Mouse (Mus musculus) retina, postnatal 1 day (tissue): Measurements from ENCODE around the gene Amigo3.

Experiments used
- DNase-seq: peaks from one replicate; pipeline ENCODE4 v3.0.0-alpha.2; 2012

Gene Amigo3

DNA sequence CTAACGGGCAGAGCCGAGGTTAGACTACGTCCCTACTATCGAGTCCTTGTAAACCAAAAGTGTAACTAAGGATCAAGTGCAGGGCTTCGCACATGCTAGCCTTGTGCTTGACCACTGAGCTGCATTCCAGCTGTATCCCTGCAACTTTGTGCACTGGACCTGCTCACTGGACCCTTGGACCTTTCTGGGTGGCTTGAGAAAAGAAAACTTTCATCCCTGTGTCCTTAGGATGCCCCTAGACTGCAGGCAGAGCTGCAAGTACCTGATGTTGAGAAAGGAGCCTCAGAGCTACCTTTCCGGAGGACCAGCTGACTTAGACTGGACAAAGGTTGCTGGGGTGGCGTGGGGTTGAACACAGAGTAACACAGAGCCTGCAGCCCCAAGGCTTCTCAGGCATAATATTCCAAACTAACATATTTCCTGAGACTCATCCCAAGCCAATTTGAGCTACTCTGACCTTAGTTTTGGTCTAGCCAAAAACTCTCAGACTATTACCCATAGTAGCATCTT is 37.7 kb downstream of the Amigo3 start:
- no peak for DNase-seq

DNA sequence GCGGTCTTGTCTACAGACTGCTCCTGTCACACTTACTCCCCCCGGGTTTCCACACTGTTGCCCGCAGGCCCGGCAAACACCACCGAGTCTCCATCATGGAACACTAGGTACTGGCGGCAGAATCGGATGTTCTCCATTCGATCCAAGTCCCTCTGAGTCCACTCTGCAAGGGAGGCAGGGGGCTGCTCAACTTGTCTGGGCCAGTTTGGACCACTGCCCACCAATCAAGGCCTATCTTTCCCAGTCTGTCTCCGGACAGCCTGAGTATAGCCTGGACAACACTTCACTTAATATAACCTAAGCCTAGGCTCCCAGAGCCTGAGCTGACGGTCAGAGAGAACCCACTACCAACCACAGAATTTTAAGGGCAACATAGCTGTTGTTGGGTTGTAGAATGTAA is 40.6 kb downstream of the Amigo3 start:
- DNase-seq, result no peak

DNA sequence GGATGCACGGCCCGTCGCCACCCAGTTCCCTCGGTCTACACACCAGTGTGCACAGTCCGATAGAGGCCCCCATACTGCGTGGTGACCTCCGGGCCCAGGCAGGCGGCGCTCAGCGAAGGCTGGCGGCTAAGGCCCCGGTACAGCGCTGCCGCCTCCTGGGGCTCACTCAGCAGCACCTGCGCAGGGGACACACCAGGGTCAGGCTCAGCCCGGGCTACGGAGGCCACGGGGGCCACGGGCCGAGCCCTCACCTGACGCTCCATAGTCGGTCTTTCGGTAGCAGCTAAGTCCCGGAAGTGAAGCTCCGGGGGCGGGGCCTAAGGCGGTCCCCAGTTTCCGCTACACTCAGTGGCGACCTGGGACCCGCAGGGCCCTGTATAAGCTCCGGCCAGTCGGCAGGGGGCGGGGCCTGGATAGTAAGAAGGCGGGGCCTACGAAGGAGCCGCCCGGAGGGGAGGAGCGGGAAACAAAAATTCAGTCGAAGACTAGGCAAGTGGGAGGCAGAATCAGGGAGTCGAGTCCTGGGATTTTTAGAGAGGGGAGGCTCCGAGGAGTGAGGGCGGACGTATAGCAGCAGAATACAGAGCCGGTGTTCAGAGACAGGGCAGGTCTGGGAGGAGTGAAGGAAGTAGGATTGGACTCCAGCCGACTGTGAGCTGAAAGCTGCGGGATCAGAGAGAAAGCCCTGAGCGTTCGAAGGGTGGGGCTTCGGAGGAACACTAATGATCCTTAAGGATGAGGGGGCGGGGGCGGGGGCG is 41.4 kb downstream of the Amigo3 start, which contains the start of gene Apeh:
Gene Apeh (minus strand): TSS at position 423 of the 758 bp plus-strand sequence.
- DNase-seq, result peak; percentile 96

DNA sequence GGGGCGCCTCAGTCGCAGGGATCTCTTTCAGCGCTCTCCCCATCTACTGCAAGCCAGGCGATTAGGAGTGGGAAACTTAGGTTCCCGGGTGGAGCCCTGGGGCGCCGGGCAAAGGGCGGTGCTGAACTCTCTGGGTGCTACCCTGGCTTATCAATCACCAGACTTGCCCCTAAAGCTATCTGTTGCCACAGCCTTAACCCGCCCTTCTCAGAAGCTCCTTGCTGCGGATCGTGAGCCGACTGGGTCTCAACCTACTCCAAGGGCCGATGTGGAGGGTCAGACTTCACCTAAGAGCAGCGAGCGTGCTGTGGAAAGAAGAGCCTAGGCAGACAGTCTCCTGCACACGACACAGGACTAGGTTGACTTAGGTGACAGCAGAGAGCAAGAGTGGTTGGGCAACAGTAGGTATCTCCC is 42.0 kb downstream of the Amigo3 start:
- no peak for DNase-seq

DNA sequence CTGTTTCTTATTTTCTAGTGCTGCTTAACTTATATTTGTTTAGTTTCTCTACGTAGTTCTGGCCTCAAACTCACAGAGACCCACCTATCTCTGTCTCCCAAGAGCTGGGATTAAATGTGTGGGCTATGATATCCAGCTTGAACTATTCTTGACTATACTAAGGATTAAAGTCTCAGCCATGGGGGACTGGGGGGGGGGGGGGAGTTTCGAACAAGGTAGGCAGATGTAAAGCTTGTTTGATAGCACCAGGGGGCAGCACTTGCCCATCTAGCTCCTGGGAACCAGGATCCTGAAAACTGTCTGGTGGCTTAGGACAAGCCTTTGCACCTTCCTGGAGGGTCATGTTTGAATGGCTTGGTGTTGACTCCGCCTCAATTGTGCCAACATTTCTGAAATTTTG is 42.6 kb downstream of the Amigo3 start:
- DNase-seq, result peak; percentile 85

DNA sequence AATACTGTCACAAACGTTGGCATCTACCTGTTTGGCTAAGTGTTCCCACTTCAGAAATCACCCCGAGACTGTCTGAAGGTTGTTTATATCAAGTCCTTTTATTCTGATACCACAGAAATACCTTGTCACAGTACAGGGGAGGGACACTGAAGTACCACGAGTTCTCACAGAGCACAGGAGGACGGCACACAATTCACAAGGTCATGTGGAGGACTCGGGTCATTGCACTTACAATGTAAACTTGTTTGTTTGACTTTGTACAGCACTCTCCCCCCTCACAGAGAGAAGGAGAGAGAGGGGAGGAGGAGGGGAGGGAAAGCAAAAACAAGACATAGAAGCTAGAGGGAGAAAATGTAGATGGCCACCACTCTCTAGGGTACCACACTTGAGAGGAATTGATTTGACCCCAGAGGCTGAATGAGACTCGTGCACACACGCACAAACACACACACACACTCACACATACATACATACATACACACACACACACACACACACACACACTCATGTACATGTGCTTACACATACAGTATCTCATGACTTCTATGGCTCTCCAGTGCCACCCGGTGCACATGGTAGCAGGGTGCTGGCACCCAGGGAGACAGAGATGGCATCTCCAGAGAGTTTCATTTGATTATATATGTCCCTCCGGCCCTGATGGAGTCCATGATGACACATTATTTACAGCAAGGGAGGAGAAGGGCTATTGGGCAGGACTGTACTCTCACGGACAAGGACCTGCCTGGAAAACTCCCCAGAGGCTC is 43.2 kb downstream of the Amigo3 start:
- DNase-seq, result no peak

DNA sequence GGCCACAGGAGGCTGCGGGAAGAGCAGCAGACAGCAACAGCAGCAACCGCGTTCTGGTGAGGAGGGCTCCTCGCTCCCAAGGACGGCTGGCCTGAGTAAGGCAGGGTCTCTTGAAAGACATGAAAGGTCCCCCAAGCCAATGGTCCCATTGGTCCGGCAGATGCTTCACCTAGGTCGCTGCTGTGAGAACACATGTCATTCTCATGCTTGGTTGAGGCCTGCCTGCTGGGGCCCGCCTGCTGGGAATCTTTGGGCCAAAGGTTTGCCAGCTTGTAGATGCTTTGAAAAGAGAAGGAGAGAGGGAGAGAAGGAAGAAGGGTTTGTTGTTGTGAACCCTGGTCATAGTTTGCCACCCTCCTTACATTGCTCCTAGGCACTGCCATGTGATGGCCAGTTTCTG is 46.7 kb downstream of the Amigo3 start:
- no peak for DNase-seq

DNA sequence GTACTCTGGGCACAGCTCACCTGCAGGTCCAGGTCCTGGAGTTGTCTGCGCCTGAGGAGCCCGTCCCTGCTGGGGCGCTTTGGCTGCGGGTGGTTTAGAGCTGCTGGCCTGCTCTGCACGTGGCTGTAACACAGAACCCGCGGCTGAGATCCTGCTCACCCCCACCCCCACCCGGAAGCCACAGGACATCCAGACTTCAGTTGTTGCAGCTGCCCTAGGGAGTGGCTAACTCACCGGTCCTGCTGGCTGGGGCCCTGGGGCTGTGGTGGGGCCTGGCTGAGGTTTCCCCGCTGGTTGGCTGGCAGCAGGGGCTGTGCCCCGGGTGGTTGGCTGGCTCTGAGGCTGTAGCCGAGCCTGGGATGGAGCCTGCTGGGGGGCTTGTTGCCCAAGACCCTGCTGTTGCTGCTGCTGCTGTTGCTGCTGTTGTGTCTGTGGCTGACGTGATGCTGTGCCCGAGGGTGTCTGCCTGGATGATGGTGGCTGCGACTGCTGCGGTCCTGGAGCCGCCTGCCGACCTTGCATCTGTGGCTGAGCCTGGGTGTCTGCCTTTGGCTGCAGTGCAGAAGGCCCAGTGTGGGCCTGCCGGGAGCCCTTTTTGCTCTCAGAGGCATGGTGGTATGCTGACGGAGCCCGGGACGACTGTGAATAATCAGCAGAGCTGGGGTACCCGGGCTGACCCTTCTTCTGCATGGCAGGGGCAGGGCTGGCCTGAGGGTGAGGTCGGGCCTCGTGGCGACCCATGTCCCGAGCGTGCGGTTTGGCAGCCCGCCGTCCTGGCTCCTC is 52.0 kb downstream of the Amigo3 start:
- DNase-seq, result peak; percentile 71
